Mouse (Mus musculus): ENCODE data around the gene Zdhhc23. TPM values are rescaled to one million over a fixed set of nuclear protein-coding genes. Genes with fewer than 3 reads are reported as not detected.
A peak's percentile ranks its signal among the peaks of the same experiment; 100 is the strongest.

Gene Zdhhc23
- total RNA-seq (2021) = 10 to 100 TPM in 1 of 2 experiments, 1 to 10 TPM in 1; 8.2 to 18.2 TPM
- long read RNA-seq, experiment 1, partial matches to known transcripts = 5 of 5 reads
- long read RNA-seq, experiment 1, other reads (novel, unspliced or antisense) = 0 of 5 reads
- long read RNA-seq, experiment 2, partial matches to known transcripts = 1 of 2 reads
- long read RNA-seq, experiment 2, other reads (novel, unspliced or antisense) = 1 of 2 reads

- no peak for DNase-seq (ENCODE audit: low spot score)
Observed at GRCm38 (mm10) chr16:43979328-43980109, at the start of gene Zdhhc23. Zdhhc23 (minus strand) TSS chr16:43979791.

- DNase-seq (ENCODE audit: low spot score) = no peak
Observed at GRCm38 (mm10) chr16:44029273-44029672, 49.7 kb upstream of the Zdhhc23 start.

DNA sequence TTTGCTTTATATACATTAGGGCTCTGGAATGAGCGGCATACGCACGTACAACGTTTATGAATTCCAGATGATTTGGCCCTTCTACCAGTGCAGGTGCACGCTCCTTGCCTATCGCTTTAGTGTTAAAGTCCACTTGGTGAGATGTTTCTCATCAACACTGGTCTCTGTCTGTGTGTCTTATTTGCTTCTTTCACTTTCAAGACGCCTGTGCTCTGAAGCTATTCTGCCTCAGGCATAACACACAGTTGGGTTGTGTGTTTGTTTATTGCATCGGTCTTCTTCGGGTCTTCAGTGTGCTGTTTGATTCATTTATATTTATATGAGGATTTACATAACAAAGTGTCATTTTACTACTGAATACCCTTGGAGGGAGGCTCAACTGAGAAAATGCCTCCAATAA, 47.2 kb upstream of the Zdhhc23 start:
- no peak for DNase-seq (ENCODE audit: low spot score)

GRCm38 (mm10) chr16:44026210-44026609, 46.6 kb upstream of the Zdhhc23 start:
- DNase-seq (ENCODE audit: low spot score) = no peak

DNA sequence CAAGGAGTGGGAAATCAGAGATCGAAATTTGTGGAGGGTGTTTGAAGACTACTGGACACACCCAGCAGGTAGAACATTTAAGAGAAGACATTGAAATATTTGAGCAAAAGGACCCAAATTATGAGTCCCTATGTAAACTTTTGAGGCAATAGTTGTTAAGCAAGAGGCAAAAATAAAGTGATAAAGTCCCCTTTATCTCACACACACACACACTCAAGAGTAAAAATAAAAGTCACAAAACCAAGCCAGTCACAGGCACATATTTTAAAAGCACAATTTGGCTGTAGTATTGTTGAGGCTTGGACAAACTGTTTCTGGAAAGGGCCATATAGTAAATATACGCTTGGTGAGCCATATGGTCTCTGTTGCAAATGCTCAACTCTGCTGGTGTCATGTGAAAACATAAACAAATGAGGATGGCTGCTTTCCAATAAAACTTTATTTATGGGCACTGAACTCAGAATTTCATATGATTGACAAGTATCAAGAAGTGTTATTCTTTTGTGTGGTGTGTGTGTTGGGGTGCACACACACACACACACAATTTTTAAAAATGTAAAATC, 39.5 kb upstream of the Zdhhc23 start:
- no peak for DNase-seq (ENCODE audit: low spot score)

DNA sequence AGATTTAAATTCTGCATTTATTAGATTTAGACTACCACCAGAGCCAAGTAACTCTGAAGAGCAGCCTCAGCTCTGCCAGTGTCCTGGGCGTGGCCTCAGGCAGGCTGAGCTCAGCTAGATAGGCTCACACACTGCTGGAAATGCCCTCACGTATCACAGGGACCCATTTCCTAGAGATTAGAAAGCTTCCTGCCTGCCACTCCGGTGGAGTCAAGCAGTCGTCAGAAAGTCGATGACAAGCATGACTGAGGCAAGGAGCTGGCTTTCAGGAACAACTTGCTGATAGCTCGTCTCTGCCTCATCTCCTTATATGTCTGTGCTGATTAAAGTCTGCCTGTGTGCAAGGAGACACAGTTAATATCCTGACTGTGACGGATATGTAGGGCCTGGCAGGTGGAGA, 38.8 kb upstream of the Zdhhc23 start:
- no peak for DNase-seq (ENCODE audit: low spot score)

DNA sequence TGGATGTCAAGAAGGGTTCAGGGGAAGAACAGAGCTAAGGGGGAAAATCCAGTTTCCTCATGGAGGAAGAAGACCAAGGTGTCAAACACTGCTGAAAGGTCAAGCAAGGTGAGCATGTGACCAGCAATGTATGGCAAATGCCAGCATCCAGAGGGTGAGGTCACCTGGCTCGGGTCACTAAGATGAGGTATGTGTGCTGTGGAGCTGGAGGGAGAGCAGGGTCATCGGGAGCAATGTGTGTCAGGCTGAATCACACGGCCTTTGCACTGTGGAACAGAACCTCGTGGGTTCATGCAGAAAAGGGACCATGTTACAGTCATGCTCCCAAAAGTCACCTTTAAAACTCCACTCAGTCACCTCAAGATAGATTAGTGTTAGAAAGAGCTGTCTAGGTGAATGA, 38.1 kb upstream of the Zdhhc23 start:
- DNase-seq (ENCODE audit: low spot score) = no peak

DNA sequence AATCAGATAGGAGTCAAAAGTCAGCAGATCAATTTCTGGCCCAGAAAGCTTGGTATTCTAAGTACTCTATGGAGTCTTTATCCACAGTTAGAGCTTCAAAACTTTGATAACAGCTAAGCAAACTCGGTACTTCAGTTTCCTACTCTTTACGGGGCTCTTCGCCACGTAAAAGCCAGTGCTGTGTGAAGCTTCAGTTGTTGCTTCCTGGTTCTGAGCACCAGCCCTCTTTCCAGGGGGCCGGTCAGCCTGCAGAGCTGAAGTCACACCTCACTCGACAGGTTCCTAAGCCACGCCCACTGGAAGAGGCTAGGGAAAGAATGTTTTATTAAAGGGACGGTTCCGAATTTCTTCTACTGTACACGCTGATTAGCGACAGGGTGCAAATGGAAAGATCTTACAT, 36.6 kb upstream of the Zdhhc23 start:
- DNase-seq (ENCODE audit: low spot score) = no peak

DNA sequence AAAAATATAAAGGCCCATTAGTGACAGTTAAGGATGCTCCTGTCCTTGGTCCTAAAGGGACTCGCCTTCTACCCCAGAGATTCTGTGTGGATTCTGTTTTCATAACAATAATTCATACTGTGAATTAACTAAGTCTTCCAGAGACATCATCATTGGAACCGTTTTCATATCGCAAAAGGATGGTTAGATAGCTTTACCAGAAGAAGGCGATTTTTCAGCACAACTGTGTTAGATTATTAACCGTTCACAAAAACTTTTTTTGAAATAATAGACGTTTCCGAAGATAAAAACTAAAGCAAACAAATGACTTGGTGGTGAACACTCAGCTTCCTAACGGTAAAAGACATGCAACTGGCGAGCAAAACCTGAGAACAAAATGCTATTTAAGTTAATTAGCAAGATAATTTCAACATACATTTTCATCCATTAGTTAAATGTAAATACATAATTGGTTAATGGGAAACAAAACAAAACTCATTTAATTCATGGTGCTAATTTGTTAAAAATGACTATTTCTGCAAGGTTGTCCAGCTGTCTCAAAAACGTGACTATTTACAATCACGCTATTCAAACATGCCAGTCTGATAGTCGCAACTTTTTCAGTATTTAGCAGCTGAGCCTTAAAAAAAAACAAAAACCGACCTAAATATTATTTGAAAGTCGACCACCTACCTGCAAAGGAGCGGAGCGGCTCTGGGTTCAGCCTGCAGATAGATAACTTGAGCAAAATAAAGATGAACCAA, 36.0 kb upstream of the Zdhhc23 start:
- no peak for DNase-seq (ENCODE audit: low spot score)

DNA sequence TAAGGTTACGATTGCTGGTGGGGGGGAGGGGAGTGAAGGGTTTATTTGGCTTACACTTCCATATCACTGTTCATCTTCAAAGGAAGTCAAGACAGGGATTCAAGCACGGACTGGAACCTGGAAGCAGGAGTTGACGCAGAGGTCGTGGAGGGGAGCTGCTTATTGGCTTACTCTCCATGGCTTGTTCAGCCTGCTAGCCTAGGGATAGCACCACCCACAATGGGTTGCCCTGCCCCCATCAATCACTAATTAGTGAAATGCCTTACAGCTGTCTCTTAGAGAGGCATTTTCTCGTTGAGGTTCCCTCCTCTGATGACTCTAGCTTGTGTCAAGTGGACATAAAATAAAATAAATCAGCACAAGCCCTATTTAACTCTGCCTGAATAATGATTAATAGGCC, 31.4 kb upstream of the Zdhhc23 start:
- DNase-seq (ENCODE audit: low spot score) = no peak

DNA sequence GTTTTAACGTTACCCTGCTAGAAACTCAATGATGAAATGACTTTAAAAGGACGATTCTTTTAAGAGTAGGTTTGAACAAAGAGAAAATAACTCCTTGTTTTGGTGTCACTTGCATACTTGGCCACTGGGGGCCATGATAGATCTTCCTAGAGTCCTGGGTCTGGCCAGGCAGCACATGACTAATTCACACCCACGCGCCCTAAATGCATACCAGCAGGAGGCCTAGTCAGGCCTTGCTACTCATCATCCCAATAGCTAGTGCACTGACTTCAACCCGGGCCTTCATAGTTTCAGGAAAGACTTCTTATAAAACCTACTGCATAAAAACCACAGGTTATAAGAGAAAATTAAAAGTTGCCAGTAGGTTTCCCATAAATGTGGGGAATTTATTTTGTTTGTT, 22.5 kb upstream of the Zdhhc23 start:
- DNase-seq (ENCODE audit: low spot score) = no peak

- no peak for DNase-seq (ENCODE audit: low spot score)
Observed at GRCm38 (mm10) chr16:43999541-43999940, 19.9 kb upstream of the Zdhhc23 start.

GRCm38 (mm10) chr16:43999111-43999510, 19.5 kb upstream of the Zdhhc23 start:
- no peak for DNase-seq (ENCODE audit: low spot score)

DNA sequence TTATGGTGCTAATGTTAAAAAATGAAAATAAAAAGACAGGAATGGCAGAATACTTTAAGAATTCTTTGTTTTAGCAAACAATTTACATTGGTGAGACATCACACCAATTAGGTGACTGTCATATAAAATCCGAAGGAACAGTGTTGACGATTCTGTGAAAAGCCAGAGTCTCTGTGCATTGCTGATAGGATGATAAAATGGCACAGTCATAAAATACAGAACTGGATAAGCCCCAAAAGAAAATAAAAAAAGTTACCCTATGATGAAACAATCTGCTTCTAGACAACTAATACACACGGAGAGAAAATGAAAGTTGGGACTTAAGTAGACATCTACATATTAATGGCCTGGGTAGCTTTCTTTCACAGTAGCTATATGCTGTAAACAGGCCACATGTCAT, 15.0 kb upstream of the Zdhhc23 start:
- no peak for DNase-seq (ENCODE audit: low spot score)

- DNase-seq (ENCODE audit: low spot score) = no peak
Observed at GRCm38 (mm10) chr16:43986299-43986698, 6.7 kb upstream of the Zdhhc23 start.

DNA sequence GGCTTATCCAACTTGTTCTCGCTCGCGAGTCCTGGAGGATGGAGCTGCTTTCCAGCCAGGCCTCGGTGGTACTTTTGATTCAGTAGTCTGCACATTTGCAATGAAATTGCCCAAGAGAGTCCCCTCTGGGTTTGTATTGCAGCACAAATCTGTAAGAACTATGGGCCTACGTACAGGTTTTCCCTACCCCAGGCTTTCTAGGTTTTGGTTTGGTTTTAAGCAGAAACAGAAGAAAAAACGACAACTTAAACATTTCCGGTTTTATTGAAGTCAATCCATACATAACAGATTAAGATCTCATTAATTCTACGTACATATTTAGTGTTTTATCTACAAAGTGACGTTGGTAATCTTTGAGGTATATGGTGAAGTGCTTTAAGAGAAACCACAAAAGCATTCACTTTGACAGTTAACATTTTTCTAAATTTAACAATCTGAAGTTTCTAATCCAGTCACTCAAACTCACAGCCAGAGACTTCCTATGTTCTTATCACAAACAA, 569 bp upstream of the Zdhhc23 start:
- DNase-seq (ENCODE audit: low spot score) = no peak

DNA sequence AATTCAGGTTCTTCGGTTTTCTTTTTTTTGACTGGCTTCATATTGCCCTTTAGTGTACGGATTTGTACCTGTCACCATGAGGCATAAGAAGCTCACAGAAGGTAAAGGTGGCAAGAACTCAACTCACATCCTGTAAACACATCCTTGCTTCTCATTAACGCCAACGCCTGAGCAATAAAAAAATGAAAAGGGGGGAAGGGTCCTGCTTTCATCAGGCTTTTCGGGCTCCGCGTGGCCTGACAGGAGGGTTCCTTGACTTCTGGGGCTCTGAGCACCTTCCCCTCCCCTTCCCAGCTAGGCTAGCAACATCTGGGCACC, 622 bp downstream of the Zdhhc23 start:
- DNase-seq (ENCODE audit: low spot score) = no peak

GRCm38 (mm10) chr16:43973606-43974220, 5.9 kb downstream of the Zdhhc23 start:
- DNase-seq (ENCODE audit: low spot score) = peak; percentile 64

DNA sequence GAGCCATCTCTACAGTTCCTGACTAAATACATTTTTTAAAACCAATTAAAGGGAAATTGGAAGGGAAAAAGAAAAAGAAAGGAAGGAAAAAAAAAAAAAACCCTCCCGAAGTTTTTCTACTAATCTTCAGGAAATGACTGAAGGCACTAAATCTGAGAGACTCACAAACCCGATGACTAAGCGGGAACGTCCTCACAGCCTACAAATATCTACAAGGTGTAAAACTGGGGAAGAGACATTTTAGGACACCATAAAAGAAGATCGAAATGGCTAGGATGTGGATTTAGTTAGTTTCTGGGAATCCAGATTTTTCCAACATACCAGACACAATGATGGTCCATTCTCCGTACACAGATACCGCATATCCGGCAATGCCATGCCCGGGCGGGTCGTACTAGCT, 6.4 kb downstream of the Zdhhc23 start:
- no peak for DNase-seq (ENCODE audit: low spot score)

- no peak for DNase-seq (ENCODE audit: low spot score)
Observed at GRCm38 (mm10) chr16:43972391-43972790, 7.2 kb downstream of the Zdhhc23 start.

DNA sequence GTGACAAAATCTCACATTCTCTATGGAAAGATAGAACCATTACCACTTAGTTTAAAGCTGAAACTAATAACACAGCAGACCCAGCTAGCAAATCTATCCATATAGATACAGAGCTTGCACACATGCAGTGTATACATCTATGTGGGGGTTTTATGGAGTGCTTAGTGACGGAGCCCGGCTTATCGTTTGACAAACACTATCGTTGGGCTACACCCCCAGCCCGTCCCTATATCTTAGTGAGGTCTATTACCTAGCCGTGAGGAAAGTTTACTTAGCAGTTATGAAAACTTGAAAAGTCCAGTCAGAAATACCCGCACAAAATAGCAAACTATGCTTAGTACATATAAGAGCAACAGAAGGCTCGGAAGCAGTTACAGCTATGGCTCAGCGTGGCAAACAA, 7.8 kb downstream of the Zdhhc23 start:
- DNase-seq (ENCODE audit: low spot score) = no peak

- DNase-seq (ENCODE audit: low spot score) = no peak
Observed at GRCm38 (mm10) chr16:43971189-43971588, 8.4 kb downstream of the Zdhhc23 start.

Measured in gastrocnemius, adult 18-20 months (tissue).